33 mouse cellular contexts compared by ENCODE assay signal in genomic region chr5:115007768-115008167, GRCm38 (mm10). TPM values are rescaled to one million over a fixed set of nuclear protein-coding genes. Genes with fewer than 3 reads are reported as not detected.
DNase-seq lines count a peak whose midpoint lies in the region; ATAC-seq and TF ChIP-seq lines count a peak whose summit lies in the region.
"Had no signal": no experiment of that assay in that cellular context is flagged by ENCODE, and none has a peak within 500 bp of the region (broad histone marks: within the 10 kb centered on the region; RNA-seq: fewer than 3 reads in every experiment).

No protein-coding gene starts in this region.

- H3K9me3 ChIP-seq in liver, embryonic 11.5 days (ENCODE audit: control insufficient read depth, low read length), result no peaks in the 10 kb centered on the region
- no peaks in the 10 kb centered on the region for H3K9me3 ChIP-seq in liver, postnatal 0 days (ENCODE audit: low read length)
- H3K9me3 ChIP-seq in MEL (replicated peaks; ENCODE audit: insufficient read depth, low read length), result no peaks in the 10 kb centered on the region
- no peaks in the 10 kb centered on the region for H3K9me3 ChIP-seq in liver, embryonic 13.5 days (replicated peaks)
- no peaks in the 10 kb centered on the region for H3K9me3 ChIP-seq in stomach, embryonic 16.5 days (replicated peaks; ENCODE audit: control insufficient read depth, low read length)
- H3K9me3 ChIP-seq: G1E; heart, embryonic 13.5 days; hindbrain, embryonic 12.5 days; limb, embryonic 13.5 days; lung, embryonic 15.5 days; megakaryocyte, embryonic 14.5 days; neural tube, embryonic 13.5 days; stomach, embryonic 15.5 days had no signal

- H3K79me2 ChIP-seq in MEL (ENCODE audit: control insufficient read depth, insufficient read depth, low read length, poor library complexity), result peaks cover 19% of the 10 kb centered on the region

- 80% methylated on average over 5 of the region's 5 CpGs for WGBS in liver, embryonic 11.5 days
- WGBS in liver, postnatal 0 days (ENCODE audit: insufficient replicate concordance), result 88% methylated on average over 5 of the region's 5 CpGs
- WGBS in liver, embryonic 13.5 days (ENCODE audit: insufficient replicate concordance), result 79% methylated on average over 5 of the region's 5 CpGs
- WGBS in stomach, embryonic 16.5 days, result 83% methylated on average over 5 of the region's 5 CpGs

- no peak overlapping the region for H3K4me2 ChIP-seq in liver, embryonic 11.5 days
- H3K4me2 ChIP-seq in liver, postnatal 0 days (ENCODE audit: low read depth, low read length), result no peak overlapping the region
- no peak overlapping the region for H3K4me2 ChIP-seq in liver, embryonic 13.5 days
- no peak overlapping the region for H3K4me2 ChIP-seq in stomach, embryonic 16.5 days (ENCODE audit: low read depth, low read length)
- H3K4me2 ChIP-seq: heart, embryonic 13.5 days; hindbrain, embryonic 12.5 days; limb, embryonic 13.5 days; lung, embryonic 15.5 days; neural tube, embryonic 13.5 days; stomach, embryonic 15.5 days had no signal

- H3K4me1 ChIP-seq in liver, embryonic 11.5 days (replicated peaks; ENCODE audit: control insufficient read depth, insufficient read depth, low read length), result peaks cover 21% of the 10 kb centered on the region
- peaks cover 27% of the 10 kb centered on the region for H3K4me1 ChIP-seq in liver, postnatal 0 days (ENCODE audit: insufficient read depth)
- H3K4me1 ChIP-seq in MEL (ENCODE audit: control insufficient read depth in 1 of 2, insufficient read depth in 2 of 2, low read length in 2 of 2), result peaks cover 9 to 20% of the 10 kb centered on the region in 2 experiments
- peaks cover 47% of the 10 kb centered on the region for H3K4me1 ChIP-seq in liver, embryonic 13.5 days (replicated peaks)
- peaks cover 17% of the 10 kb centered on the region for H3K4me1 ChIP-seq in stomach, embryonic 16.5 days (ENCODE audit: control insufficient read depth, insufficient read depth, low read length)

- H3K4me3 ChIP-seq in liver, embryonic 11.5 days (ENCODE audit: low read depth, low read length), result no peak overlapping the region
- H3K4me3 ChIP-seq in liver, postnatal 0 days (ENCODE audit: low read depth, low read length), result no peak overlapping the region
- no peak overlapping the region for H3K4me3 ChIP-seq in MEL (ENCODE audit: control insufficient read depth in 1 of 2, insufficient read depth in 1 of 2, low read depth in 2 of 2, low read length in 2 of 2)
- H3K4me3 ChIP-seq in liver, embryonic 13.5 days (replicated peaks), result no peak overlapping the region
- H3K4me3 ChIP-seq in stomach, embryonic 16.5 days (replicated peaks; ENCODE audit: low read length), result no peak overlapping the region
- H3K4me3 ChIP-seq: heart, adult 2 months; heart, embryonic 13.5 days; hindbrain, embryonic 12.5 days; limb, embryonic 13.5 days; lung, embryonic 15.5 days; megakaryocyte, embryonic 14.5 days; myocyte; neural tube, embryonic 13.5 days; stomach, embryonic 15.5 days had no signal

- no peak for TF ChIP-seq CTCF in liver, postnatal 0 days (IDR thresholded peaks at IDR 0.05; ENCODE audit: low read depth)
- TF ChIP-seq CTCF in MEL (IDR thresholded peaks at IDR 0.05 in 2 of 3, conservative IDR thresholded peaks at IDR 0.05 in 1 of 3; ENCODE audit: control insufficient read depth in 1 of 3, insufficient read depth in 1 of 3, low read depth in 2 of 3, low read length in 3 of 3, poor library complexity in 1 of 3, severe bottlenecking in 1 of 3), result no peak

- TF ChIP-seq EP300 in liver, postnatal 0 days (IDR thresholded peaks at IDR 0.05; ENCODE audit: low read depth), result no peak
- TF ChIP-seq EP300 in MEL (IDR thresholded peaks at IDR 0.05; ENCODE audit: low read depth in 1 of 2, low read length in 2 of 2), result no peak

- peak overlapping the region; percentile 20; the same call in 1 of the 2 replicates for H3K27ac ChIP-seq in liver, embryonic 11.5 days (ENCODE audit: low read depth, low read length)
- H3K27ac ChIP-seq in liver, postnatal 0 days (ENCODE audit: low read depth), result no peak overlapping the region
- peak overlapping the region; percentile 32 for H3K27ac ChIP-seq in MEL (ENCODE audit: control insufficient read depth, low read depth, low read length)
- H3K27ac ChIP-seq in liver, embryonic 13.5 days, result 0 out of 2 replicates have a peak overlapping the region, but pooled peaks have one; percentile 31
- H3K27ac ChIP-seq in stomach, embryonic 16.5 days (ENCODE audit: low read length), result peak overlapping the region; percentile 58; the same call in 1 of the 2 replicates
- H3K27ac ChIP-seq: heart, adult 2 months; heart, embryonic 13.5 days; hindbrain, embryonic 12.5 days; limb, embryonic 13.5 days; lung, embryonic 15.5 days; neural tube, embryonic 13.5 days had no signal

- no peaks in the 10 kb centered on the region for H3K36me3 ChIP-seq in liver, embryonic 11.5 days (ENCODE audit: control insufficient read depth, insufficient read depth, low read length)
- H3K36me3 ChIP-seq in liver, postnatal 0 days (replicated peaks; ENCODE audit: insufficient read depth, low read length), result no peaks in the 10 kb centered on the region
- H3K36me3 ChIP-seq in MEL (ENCODE audit: control insufficient read depth in 1 of 2, insufficient read depth in 2 of 2, low read length in 2 of 2), result peaks cover 0 to 19% of the 10 kb centered on the region in 2 experiments; a peak in 2 of 4 replicates
- no peaks in the 10 kb centered on the region for H3K36me3 ChIP-seq in liver, embryonic 13.5 days
- H3K36me3 ChIP-seq in stomach, embryonic 16.5 days (ENCODE audit: control insufficient read depth, insufficient read depth, low read length), result no peaks in the 10 kb centered on the region
- H3K36me3 ChIP-seq: heart, embryonic 13.5 days; hindbrain, embryonic 12.5 days; limb, embryonic 13.5 days; lung, embryonic 15.5 days; neural tube, embryonic 13.5 days; stomach, embryonic 15.5 days had no signal

- no peak for ATAC-seq in liver, embryonic 11.5 days (replicated peaks; ENCODE audit: low FRiP score)
- ATAC-seq in liver, postnatal 0 days, result no peak
- no peak for ATAC-seq in liver, embryonic 13.5 days (ENCODE audit: low read depth)
- no peak for ATAC-seq in stomach, embryonic 16.5 days (ENCODE audit: insufficient read depth, low FRiP score)
- ATAC-seq: forebrain, embryonic 16.5 days; intestine, postnatal 0 days had no signal

- no peaks in the 10 kb centered on the region for H3K27me3 ChIP-seq in liver, embryonic 11.5 days (replicated peaks; ENCODE audit: control insufficient read depth, insufficient read depth, low read length)
- H3K27me3 ChIP-seq in liver, postnatal 0 days (ENCODE audit: insufficient read depth, low read length), result no peaks in the 10 kb centered on the region
- no peaks in the 10 kb centered on the region for H3K27me3 ChIP-seq in MEL (ENCODE audit: control insufficient read depth in 1 of 2, insufficient read depth in 2 of 2, low read length in 2 of 2)
- H3K27me3 ChIP-seq in liver, embryonic 13.5 days, result peaks cover 6% of the 10 kb centered on the region; the same call in 1 of the 2 replicates
- no peaks in the 10 kb centered on the region for H3K27me3 ChIP-seq in stomach, embryonic 16.5 days (ENCODE audit: control insufficient read depth, insufficient read depth, low read length)
- H3K27me3 ChIP-seq: heart, embryonic 13.5 days; hindbrain, embryonic 12.5 days; lung, embryonic 15.5 days; neural tube, embryonic 13.5 days; stomach, embryonic 15.5 days had no signal

- TF ChIP-seq RAD21 in MEL (IDR thresholded peaks at IDR 0.05; ENCODE audit: low read depth, low read length), result no peak

- no peak overlapping the region for H3K9ac ChIP-seq in liver, embryonic 11.5 days (ENCODE audit: low read depth, low read length)
- no peak overlapping the region for H3K9ac ChIP-seq in liver, postnatal 0 days (replicated peaks)
- H3K9ac ChIP-seq in MEL (ENCODE audit: control insufficient read depth, low read depth, low read length, poor library complexity, severe bottlenecking), result peak overlapping the region; percentile 6; the same call in 1 of the 2 replicates
- no peak overlapping the region for H3K9ac ChIP-seq in liver, embryonic 13.5 days
- H3K9ac ChIP-seq in stomach, embryonic 16.5 days (ENCODE audit: low read length), result no peak overlapping the region
- H3K9ac ChIP-seq: heart, embryonic 13.5 days; hindbrain, embryonic 12.5 days; limb, embryonic 13.5 days; lung, embryonic 15.5 days; neural tube, embryonic 13.5 days; stomach, embryonic 15.5 days had no signal

- no peak for TF ChIP-seq POLR2A in MEL (IDR thresholded peaks at IDR 0.05; ENCODE audit: control insufficient read depth in 1 of 2, insufficient read depth in 1 of 2, low read depth in 1 of 2, low read length in 2 of 2, poor library complexity in 1 of 2)

- DNase-seq in liver, embryonic 11.5 days (ENCODE audit: low spot score), result no peak
- no peak for DNase-seq in liver, postnatal 0 days
- DNase-seq in MEL (ENCODE audit: low read depth, low spot score), result no peak
- DNase-seq in liver, embryonic 13.5 days, result no peak
- DNase-seq in heart, postnatal 4 days, result no peak
- DNase-seq in cerebellum, adult 9-10 months, result no peak
- DNase-seq: adrenal gland, adult 2 months; cerebellum, adult 11 months; gastrocnemius, postnatal 14 days; heart, adult 2 months; heart, postnatal 14 days; kidney, postnatal 25 days; layer of hippocampus, postnatal 36 days; midbrain, embryonic 14.5 days; retina, postnatal 1 day; thymus, adult 2 months; thymus, postnatal 4 days had no signal

TF ChIP-seq in MEL, 35 proteins besides CTCF, POLR2A, EP300 and RAD21 (continues in another document):
- no peak for TF ChIP-seq USF2 (IDR thresholded peaks at IDR 0.05; ENCODE audit: borderline replicate concordance in 1 of 2, insufficient read depth in 1 of 2, low read depth in 1 of 2, low read length in 2 of 2)

RNA-seq across cellular contexts. Expression of gene Sppl3, which starts 3.2 kb away (rescaled TPM):
- polyA plus RNA-seq in liver, embryonic 11.5 days (2014; fragmentation: Nextera tagmentation; extraction: Ambion mirVana), result 14.8 and 17.6 TPM in 2 replicates
- polyA plus RNA-seq in liver, postnatal 0 days (2015; fragmentation: Nextera tagmentation; extraction: Ambion mirVana), result 9.2 and 11.5 TPM in 2 replicates
- 25.8 and 29.5 TPM in 2 replicates for total RNA-seq in MEL (2012; rRNA removed)
- polyA plus RNA-seq in MEL (2012; ENCODE audit: insufficient read depth in 1 of 2, insufficient read length in 2 of 2, low read depth in 1 of 2, low replicate concordance in 2 of 2, missing spikeins in 1 of 2), result 10 to 100 TPM in 1 of 2 experiments, not detected in 1; 50.9 TPM
- 4.2 and 4.7 TPM in 2 replicates for polyA plus RNA-seq in liver, embryonic 13.5 days (2015; fragmentation: Nextera tagmentation; extraction: Ambion mirVana)
- 9.6 and 10.6 TPM in 2 replicates for polyA plus RNA-seq in stomach, embryonic 16.5 days (2015; fragmentation: Nextera tagmentation; extraction: Ambion mirVana)
- total RNA-seq in heart, postnatal 4 days (2021), result 10 to 100 TPM; 52.1 to 53.3 TPM

RNA-seq across cellular contexts. Expression of gene Hnf1a, which starts 36.9 kb away (rescaled TPM):
- polyA plus RNA-seq in liver, embryonic 11.5 days (2014; fragmentation: Nextera tagmentation; extraction: Ambion mirVana), result 2.7 and 4.1 TPM in 2 replicates
- polyA plus RNA-seq in liver, postnatal 0 days (2015; fragmentation: Nextera tagmentation; extraction: Ambion mirVana), result 5.6 and 7.0 TPM in 2 replicates
- total RNA-seq in MEL (2012; rRNA removed), result 0.08 TPM in 1 of 2 replicates, not detected in the other
- under 1 TPM in 1 of 2 experiments, not detected in 1; 0.28 TPM for polyA plus RNA-seq in MEL (2012; ENCODE audit: insufficient read depth in 1 of 2, insufficient read length in 2 of 2, low read depth in 1 of 2, low replicate concordance in 2 of 2, missing spikeins in 1 of 2)
- 2.4 and 2.9 TPM in 2 replicates for polyA plus RNA-seq in liver, embryonic 13.5 days (2015; fragmentation: Nextera tagmentation; extraction: Ambion mirVana)
- polyA plus RNA-seq in stomach, embryonic 16.5 days (2015; fragmentation: Nextera tagmentation; extraction: Ambion mirVana), result 8.7 and 9.8 TPM in 2 replicates
- not detected for total RNA-seq in heart, postnatal 4 days (2021)
- total RNA-seq: gastrocnemius, postnatal 14 days; heart, adult 2 months; layer of hippocampus, adult 8-10 months; layer of hippocampus, postnatal 36 days; left cerebral cortex, postnatal 14 days had no signal
- polyA plus RNA-seq: cortical plate, adult 2 months; embryonic facial prominence, embryonic 11.5 days; G1E; heart, adult 2 months; limb, embryonic 13.5 days; midbrain, embryonic 14.5 days; myocyte had no signal
